Mouse (Mus musculus) spleen, postnatal 4 days (tissue): ENCODE measurements around the gene Ascc1.

Source experiments
- DNase-seq, 2 experiments: peaks; one replicate each; pipeline ENCODE4 v3.0.0; 2022; ENCODE audit warnings: low spot score in 2 of 2

The Ascc1 gene

GRCm38 (mm10) chr10:60016223-60016622 is 13.6 kb downstream of the Ascc1 start:
- DNase-seq = no peak

GRCm38 (mm10) chr10:60019299-60019698 is 16.7 kb downstream of the Ascc1 start:
- DNase-seq = no peak

GRCm38 (mm10) chr10:60023751-60024150 is 21.1 kb downstream of the Ascc1 start:
- no peak for DNase-seq

- no peak for DNase-seq
Observed at GRCm38 (mm10) chr10:60026759-60027395, 24.3 kb downstream of the Ascc1 start.

GRCm38 (mm10) chr10:60027619-60028084 is 25.0 kb downstream of the Ascc1 start:
- no peak for DNase-seq

GRCm38 (mm10) chr10:60028181-60028580 is 25.6 kb downstream of the Ascc1 start:
- peak in 1 of 2 experiments; percentile 18 for DNase-seq

GRCm38 (mm10) chr10:60028979-60029378 is 26.4 kb downstream of the Ascc1 start:
- DNase-seq = no peak

GRCm38 (mm10) chr10:60029387-60029786 is 26.8 kb downstream of the Ascc1 start:
- no peak for DNase-seq

GRCm38 (mm10) chr10:60031562-60031961 is 29.0 kb downstream of the Ascc1 start:
- no peak for DNase-seq

- DNase-seq = no peak
Observed at GRCm38 (mm10) chr10:60031985-60032384, 29.4 kb downstream of the Ascc1 start.

- DNase-seq = no peak
Observed at GRCm38 (mm10) chr10:60032622-60033021, 30.0 kb downstream of the Ascc1 start.

- DNase-seq = no peak
Observed at GRCm38 (mm10) chr10:60033064-60033463, 30.5 kb downstream of the Ascc1 start.

GRCm38 (mm10) chr10:60034621-60035020 is 32.0 kb downstream of the Ascc1 start:
- no peak for DNase-seq

- DNase-seq = no peak
Observed at GRCm38 (mm10) chr10:60035744-60036143, 33.1 kb downstream of the Ascc1 start.

GRCm38 (mm10) chr10:60042350-60042922 is 39.8 kb downstream of the Ascc1 start:
- no peak for DNase-seq

- DNase-seq = no peak
Observed at GRCm38 (mm10) chr10:60046696-60047095, 44.1 kb downstream of the Ascc1 start.

- no peak for DNase-seq
Observed at GRCm38 (mm10) chr10:60050581-60050980, 48.0 kb downstream of the Ascc1 start.

- no peak for DNase-seq
Observed at GRCm38 (mm10) chr10:60053073-60053472, 50.5 kb downstream of the Ascc1 start.

- DNase-seq = no peak
Observed at GRCm38 (mm10) chr10:60062173-60062572, 59.6 kb downstream of the Ascc1 start.

GRCm38 (mm10) chr10:60062931-60063330 is 60.3 kb downstream of the Ascc1 start:
- no peak for DNase-seq

GRCm38 (mm10) chr10:60066524-60066923 is 63.9 kb downstream of the Ascc1 start:
- no peak for DNase-seq

- DNase-seq = no peak
Observed at GRCm38 (mm10) chr10:60075159-60075558, 72.6 kb downstream of the Ascc1 start.

GRCm38 (mm10) chr10:60077226-60077625 is 74.6 kb downstream of the Ascc1 start:
- no peak for DNase-seq
